Mouse (Mus musculus) hindbrain, embryonic 13.5 days (tissue): Measurements from ENCODE around the gene Gm6793. TPM values are rescaled to one million over a fixed set of nuclear protein-coding genes. Genes with fewer than 3 reads are reported as not detected.

Experiments used
- ATAC-seq: fragments of 200-750 bp; cut with Nextera tagmentation; 2 replicates; pipeline ENCODE4 v1.8.0; 2017; ENCODE audit warnings: moderate TSS enrichment; ENCODE audit not compliant: low FRiP score
- H3K27ac ChIP-seq: fragments of 300-500 bp; sonication (generic); 2 replicates; pipeline ENCODE4 v1.5.1; 2015; ENCODE audit warnings: inconsistent platforms, mild to moderate bottlenecking, moderate library complexity
- H3K27me3 ChIP-seq: fragments of 300-500 bp; sonication (generic); 2 replicates; pipeline ENCODE4 v1.6.1; 2015; ENCODE audit warnings: mild to moderate bottlenecking, inconsistent platforms
- H3K36me3 ChIP-seq: fragments of 300-500 bp; sonication (generic); 2 replicates; pipeline ENCODE4 v1.6.1; 2015; ENCODE audit warnings: mild to moderate bottlenecking, inconsistent platforms
- H3K4me1 ChIP-seq: fragments of 300-500 bp; sonication (generic); replicated peaks from 2 replicates; pipeline ENCODE4 v1.6.1; 2015; ENCODE audit warnings: inconsistent platforms
- H3K4me2 ChIP-seq: fragments of 300-500 bp; sonication (generic); 2 replicates; pipeline ENCODE4 v1.6.1; 2015; ENCODE audit warnings: inconsistent platforms, mild to moderate bottlenecking, moderate library complexity
- H3K4me3 ChIP-seq: fragments of 300-500 bp; sonication (generic); 2 replicates; pipeline ENCODE4 v1.5.1; 2015; ENCODE audit warnings: mild to moderate bottlenecking, inconsistent platforms
- H3K9ac ChIP-seq: fragments of 300-500 bp; sonication (generic); 2 replicates; pipeline ENCODE4 v1.6.1; 2015; ENCODE audit warnings: mild to moderate bottlenecking, inconsistent platforms
- H3K9me3 ChIP-seq: fragments of 300-500 bp; sonication (generic); 2 replicates; pipeline ENCODE4 v1.6.1; 2016; ENCODE audit warnings: inconsistent platforms
- whole genome bisulfite sequencing: fragments of 180-500 bp; shearing (Covaris S2); methylation state at CpG from one replicate; pipeline ENCODE4 v1.1.7; 2015; 5-methylcytosine and 5-hydroxymethylcytosine counted together
- polyA plus RNA-seq: library from polyadenylated mRNA; unstranded; fragments of >200 nt; fragmentation: Nextera tagmentation; extraction: Ambion mirVana; gene quantifications from 2 replicates; pipeline ENCODE4 v1.2.1, GENCODE M21; 2015

Gm6793 gene
- polyA plus RNA-seq, 1 experiment from 2014 or later: 0.82 TPM

DNA sequence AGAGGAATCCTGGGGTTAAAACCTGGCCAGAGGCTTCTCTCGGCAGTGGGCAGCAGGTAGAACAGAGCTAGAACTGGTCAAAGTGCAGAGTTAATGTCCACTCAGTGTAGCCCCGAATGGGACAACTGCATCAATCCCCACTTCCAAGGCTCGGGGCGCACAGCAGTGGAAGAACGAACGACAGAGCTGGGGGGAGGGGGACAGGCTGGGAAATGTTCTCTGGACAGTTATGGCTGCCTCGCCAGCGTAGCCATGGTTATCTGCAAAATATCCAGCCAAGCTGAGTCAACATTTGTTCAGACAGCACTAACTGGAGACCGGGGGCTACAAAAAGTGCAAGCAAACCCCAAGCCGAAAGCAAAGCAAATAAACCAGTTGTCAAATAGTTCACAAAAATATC lies 36.7 kb downstream of the Gm6793 start:
- Histone ChIP-seq H3K4me1 (no peaks in the 10 kb centered on the region), H3K9ac (0 out of 2 replicates have a peak overlapping the region, but pooled peaks have one; percentile 5), H3K36me3 (peaks cover 57% of the 10 kb centered on the region), H3K27ac (no peak overlapping the region), H3K4me2 (no peak overlapping the region), H3K9me3 (no peaks in the 10 kb centered on the region), H3K4me3 (no peak overlapping the region), H3K27me3 (no peaks in the 10 kb centered on the region)
- ATAC-seq: no peak
- WGBS: 80% methylated on average over 10 of the region's 10 CpGs

DNA sequence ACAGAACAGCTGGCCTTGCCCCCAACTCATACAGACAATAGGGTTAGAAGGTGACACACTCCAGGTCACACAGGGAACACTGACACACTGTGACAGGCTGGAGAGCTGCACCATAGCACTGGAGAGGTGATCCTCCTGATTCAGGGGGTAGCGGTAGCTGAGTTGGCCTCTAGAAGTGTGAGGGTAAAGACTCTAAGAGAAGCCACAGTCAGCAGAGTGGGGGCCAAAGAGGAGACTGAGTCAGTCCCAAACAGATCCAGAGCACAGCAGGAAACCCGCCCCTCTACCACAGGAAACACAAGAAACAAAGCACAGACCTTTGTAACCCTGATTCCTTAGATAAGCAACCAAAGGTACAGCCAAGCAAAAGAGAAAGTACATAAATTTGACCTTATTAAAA lies 38.5 kb downstream of the Gm6793 start:
- no peak overlapping the region for H3K4me2 ChIP-seq
- no peak overlapping the region for H3K4me3 ChIP-seq
- no peaks in the 10 kb centered on the region for H3K9me3 ChIP-seq
- H3K36me3 ChIP-seq: peaks cover 56% of the 10 kb centered on the region
- no peak for ATAC-seq
- H3K27ac ChIP-seq: no peak overlapping the region
- H3K9ac ChIP-seq: no peak overlapping the region
- H3K27me3 ChIP-seq: no peaks in the 10 kb centered on the region
- no peaks in the 10 kb centered on the region for H3K4me1 ChIP-seq
- WGBS: 90% methylated on average over 2 of the region's 2 CpGs

DNA sequence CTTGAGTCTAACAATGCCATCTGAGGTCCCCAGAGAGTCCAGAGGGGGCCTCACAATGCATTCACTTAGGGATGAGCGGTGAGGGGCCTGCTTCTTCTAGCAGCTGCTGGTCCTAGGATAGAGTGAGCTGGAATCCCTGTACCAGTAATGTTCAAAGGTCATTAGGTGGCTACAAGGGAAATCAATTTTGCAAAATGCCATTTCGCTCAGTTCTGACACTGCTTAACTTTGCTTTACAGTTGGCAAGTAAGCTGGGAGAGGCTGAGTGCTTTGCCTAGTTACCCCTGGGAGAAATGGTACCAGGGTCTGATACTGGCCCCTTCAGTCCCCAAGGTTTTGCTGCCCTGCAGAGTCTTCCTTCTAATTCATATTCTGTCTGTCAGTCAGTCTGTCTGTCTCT lies 39.1 kb downstream of the Gm6793 start:
- peaks cover 60% of the 10 kb centered on the region for H3K36me3 ChIP-seq
- ATAC-seq: no peak
- no peak overlapping the region for H3K27ac ChIP-seq
- H3K9ac ChIP-seq: no peak overlapping the region
- H3K4me2 ChIP-seq: no peak overlapping the region
- 93% methylated on average over 2 of the region's 2 CpGs for WGBS
- no peaks in the 10 kb centered on the region for H3K4me1 ChIP-seq
- H3K4me3 ChIP-seq: no peak overlapping the region
- no peaks in the 10 kb centered on the region for H3K27me3 ChIP-seq
- H3K9me3 ChIP-seq: no peaks in the 10 kb centered on the region

DNA sequence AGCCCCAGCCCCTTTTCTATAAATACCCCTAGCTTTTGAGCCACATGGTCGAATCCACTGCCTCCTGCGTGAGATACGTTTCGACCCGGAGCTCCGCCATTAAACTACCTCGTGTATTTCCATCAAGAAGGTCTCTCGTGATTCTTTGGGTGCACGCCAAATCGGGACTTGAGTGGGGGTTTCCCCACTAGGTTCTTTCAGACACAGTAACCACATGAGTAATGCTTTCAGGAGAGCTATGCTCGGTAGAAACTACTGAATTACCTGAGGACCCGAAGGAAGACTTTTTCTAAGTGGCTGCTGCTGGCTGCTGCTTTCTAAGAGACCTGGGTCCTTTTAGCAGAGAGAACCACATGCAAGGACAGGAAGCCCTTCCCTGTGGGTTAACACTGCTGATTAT lies 40.7 kb downstream of the Gm6793 start:
- no peaks in the 10 kb centered on the region for H3K9me3 ChIP-seq
- no peaks in the 10 kb centered on the region for H3K4me1 ChIP-seq
- WGBS: 98% methylated on average over 12 of the region's 12 CpGs
- no peak overlapping the region for H3K4me2 ChIP-seq
- no peak overlapping the region for H3K9ac ChIP-seq
- ATAC-seq: no peak
- no peaks in the 10 kb centered on the region for H3K27me3 ChIP-seq
- H3K4me3 ChIP-seq: no peak overlapping the region
- H3K27ac ChIP-seq: no peak overlapping the region
- peaks cover 60% of the 10 kb centered on the region for H3K36me3 ChIP-seq

DNA sequence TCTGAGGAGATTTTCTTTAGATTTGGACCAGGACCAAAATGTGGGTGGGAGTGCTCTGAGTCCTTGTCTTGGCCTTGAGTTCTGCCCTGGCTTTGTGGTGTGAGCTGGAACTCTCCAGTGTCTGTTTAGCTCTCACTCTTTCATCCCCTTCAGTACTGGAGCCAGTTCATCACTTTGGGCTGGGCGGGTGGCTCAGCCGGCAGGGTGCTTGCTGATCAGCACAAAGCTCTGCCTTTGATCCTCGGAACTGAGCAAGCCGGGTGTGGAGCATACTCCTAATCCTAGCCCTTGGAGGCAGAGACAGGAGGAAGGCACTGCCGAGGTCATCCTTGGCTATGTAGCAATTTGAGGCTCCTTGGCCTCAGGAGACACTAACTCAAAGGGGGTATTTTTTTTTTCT lies 45.8 kb downstream of the Gm6793 start:
- Histone ChIP-seq H3K4me2 (no peak overlapping the region), H3K4me3 (no peak overlapping the region), H3K27me3 (no peaks in the 10 kb centered on the region), H3K36me3 (peaks cover 34% of the 10 kb centered on the region), H3K9me3 (no peaks in the 10 kb centered on the region), H3K27ac (no peak overlapping the region), H3K9ac (no peak overlapping the region), H3K4me1 (no peaks in the 10 kb centered on the region)
- 48% methylated on average over 5 of the region's 5 CpGs for WGBS
- ATAC-seq: no peak

DNA sequence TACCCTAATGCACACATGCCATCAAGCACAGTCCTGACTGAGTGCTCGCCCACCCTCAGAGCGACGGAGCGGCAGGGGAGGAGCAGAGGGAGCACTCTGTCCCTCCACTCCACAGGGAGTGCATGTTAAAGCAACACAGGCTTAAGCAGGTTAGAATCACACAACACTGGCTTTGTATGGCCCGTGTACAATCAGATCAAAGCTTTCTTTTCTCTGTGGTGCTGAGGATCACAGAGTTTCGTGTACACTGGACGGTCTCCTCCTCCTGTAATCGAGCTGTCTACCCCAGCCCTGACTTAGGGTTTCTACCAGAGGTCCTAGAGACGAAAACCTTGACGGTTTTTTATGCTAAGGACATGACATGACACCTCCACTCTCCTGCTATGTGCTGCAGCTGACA lies 46.3 kb downstream of the Gm6793 start:
- H3K27me3 ChIP-seq: no peaks in the 10 kb centered on the region
- no peak overlapping the region for H3K4me3 ChIP-seq
- no peak overlapping the region for H3K27ac ChIP-seq
- peaks cover 32% of the 10 kb centered on the region for H3K36me3 ChIP-seq
- no peak for ATAC-seq
- H3K4me1 ChIP-seq: no peaks in the 10 kb centered on the region
- WGBS: 90% methylated on average over 10 of the region's 10 CpGs
- H3K4me2 ChIP-seq: no peak overlapping the region
- H3K9me3 ChIP-seq: no peaks in the 10 kb centered on the region
- no peak overlapping the region for H3K9ac ChIP-seq

DNA sequence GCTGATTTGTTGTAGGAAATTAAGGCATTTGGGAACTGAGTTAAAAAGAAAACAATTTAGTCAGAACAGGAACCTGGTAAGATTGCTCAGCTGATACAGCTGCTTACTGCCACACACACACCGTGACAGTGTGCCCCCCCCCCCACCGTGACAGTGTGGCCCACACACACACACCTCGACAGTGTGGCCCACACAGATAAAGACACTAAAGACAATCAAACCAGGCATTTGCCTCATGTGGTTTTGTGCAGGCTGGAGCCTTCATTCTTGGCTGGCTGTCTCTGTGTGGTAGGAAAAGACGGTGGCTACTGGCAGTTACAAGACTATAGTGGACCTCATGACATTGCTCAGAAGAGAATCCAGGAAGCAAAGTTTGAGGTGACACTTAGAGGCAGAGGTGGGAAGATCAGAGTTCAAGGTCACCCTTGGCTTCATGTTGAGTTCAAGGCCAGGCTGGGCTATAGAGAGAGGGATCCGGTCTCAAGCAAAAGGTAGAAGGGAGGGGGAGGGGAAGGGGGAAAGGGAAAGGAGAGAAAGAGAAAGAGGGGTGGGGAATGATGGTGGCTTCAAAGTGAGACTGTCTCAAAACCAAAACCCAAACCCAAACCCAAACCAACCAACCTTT lies 47.5 kb downstream of the Gm6793 start:
- H3K27ac ChIP-seq: no peak overlapping the region
- 87% methylated on average over 5 of the region's 5 CpGs for WGBS
- no peak for ATAC-seq
- peaks cover 29% of the 10 kb centered on the region for H3K36me3 ChIP-seq
- H3K4me3 ChIP-seq: no peak overlapping the region
- peaks cover 2% of the 10 kb centered on the region; the same call in 1 of the 2 replicates for H3K4me1 ChIP-seq
- no peaks in the 10 kb centered on the region for H3K9me3 ChIP-seq
- no peak overlapping the region for H3K9ac ChIP-seq
- H3K4me2 ChIP-seq: no peak overlapping the region
- no peaks in the 10 kb centered on the region for H3K27me3 ChIP-seq

DNA sequence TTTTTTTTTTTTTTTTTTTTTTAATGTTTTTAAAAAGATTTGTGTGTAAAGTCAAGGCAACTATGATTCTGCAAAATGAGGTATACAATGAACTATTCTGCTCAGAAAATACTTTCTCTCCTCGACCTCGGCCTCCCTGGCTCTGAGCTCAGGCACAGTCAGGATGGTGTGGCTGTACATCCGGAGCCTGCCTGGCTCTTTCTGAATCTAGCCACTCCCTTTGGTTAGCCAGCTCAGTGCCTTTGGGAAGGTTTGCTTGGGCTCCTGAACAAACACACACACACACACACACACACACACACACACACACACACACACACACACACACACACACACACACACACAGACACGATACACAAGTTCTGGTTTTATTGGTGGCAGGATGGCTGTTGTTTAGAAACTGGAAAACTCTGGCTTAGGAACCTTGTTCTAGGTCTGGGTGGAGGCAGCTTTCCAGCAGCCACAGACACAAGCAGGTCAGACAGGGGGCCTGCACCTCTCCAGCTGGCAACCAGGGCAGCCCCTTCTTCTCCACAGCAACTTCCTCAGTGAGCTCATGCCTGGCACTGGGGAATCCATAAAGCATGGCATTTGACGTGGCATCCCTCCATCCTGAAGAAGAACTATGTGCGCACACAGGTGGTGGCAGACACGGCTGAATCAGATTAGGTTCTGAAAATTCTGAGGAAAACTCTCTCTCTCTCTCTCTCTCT lies 49.8 kb downstream of the Gm6793 start:
- peaks cover 20% of the 10 kb centered on the region for H3K36me3 ChIP-seq
- no peaks in the 10 kb centered on the region for H3K9me3 ChIP-seq
- H3K4me1 ChIP-seq: peaks cover 2% of the 10 kb centered on the region; the same call in 1 of the 2 replicates
- 74% methylated on average over 7 of the region's 7 CpGs for WGBS
- H3K9ac ChIP-seq: no peak overlapping the region
- H3K27ac ChIP-seq: no peak overlapping the region
- H3K4me3 ChIP-seq: no peak overlapping the region
- H3K4me2 ChIP-seq: no peak overlapping the region
- no peak for ATAC-seq
- no peaks in the 10 kb centered on the region for H3K27me3 ChIP-seq

DNA sequence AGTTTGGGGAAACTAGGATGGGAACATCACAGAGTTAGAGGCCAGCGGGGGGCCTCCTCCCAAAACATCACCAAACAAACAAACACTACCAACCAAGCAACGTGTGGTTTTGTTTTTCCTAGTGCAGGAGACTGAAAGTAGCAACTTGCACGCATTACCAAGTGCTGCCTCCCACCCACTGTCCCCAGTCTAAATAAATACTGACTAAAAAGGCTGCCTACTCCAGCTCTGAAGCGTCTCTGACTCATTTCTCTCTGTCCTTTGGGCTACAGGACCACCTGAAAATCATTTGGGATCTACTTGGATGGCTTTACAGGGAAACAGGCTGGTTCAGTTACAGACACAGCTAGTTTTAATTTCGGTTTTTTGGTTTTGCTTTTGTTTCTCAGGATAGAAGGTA lies 50.5 kb downstream of the Gm6793 start:
- no peak overlapping the region for H3K4me2 ChIP-seq
- no peak for ATAC-seq

DNA sequence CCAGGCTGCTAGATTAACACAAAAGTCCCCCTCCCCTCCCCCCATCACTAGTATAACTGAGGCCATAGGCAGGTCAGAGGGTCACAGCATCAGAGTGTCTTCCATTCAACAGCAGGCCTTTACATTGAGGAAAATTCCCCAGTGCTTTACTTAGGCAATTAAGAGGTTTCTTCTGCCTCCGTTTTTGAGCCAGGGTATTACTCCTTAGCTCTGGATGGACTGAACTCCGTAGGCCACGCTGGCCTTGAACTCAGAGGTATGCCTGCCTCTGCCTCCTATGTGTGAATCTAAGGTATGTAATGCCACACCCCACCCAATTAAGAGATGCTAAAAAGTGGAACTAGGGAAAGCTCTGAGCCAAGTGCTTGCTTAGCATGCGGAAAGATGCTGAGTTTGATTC lies 51.3 kb downstream of the Gm6793 start:
- H3K27ac ChIP-seq: no peak overlapping the region
- H3K4me1 ChIP-seq: peaks cover 2% of the 10 kb centered on the region; the same call in 1 of the 2 replicates
- no peaks in the 10 kb centered on the region for H3K27me3 ChIP-seq
- no peak overlapping the region for H3K4me2 ChIP-seq
- H3K36me3 ChIP-seq: peaks cover 23% of the 10 kb centered on the region
- no peaks in the 10 kb centered on the region for H3K9me3 ChIP-seq
- WGBS: 74% methylated on average over 4 of the region's 4 CpGs
- H3K4me3 ChIP-seq: no peak overlapping the region
- ATAC-seq: no peak
- H3K9ac ChIP-seq: no peak overlapping the region

More for the DNA sequence above, 50.5 kb downstream of the Gm6793 start:
- Histone ChIP-seq H3K4me3 (no peak overlapping the region), H3K4me1 (peaks cover 2% of the 10 kb centered on the region; the same call in 1 of the 2 replicates), H3K27ac (no peak overlapping the region), H3K27me3 (no peaks in the 10 kb centered on the region), H3K9ac (no peak overlapping the region), H3K36me3 (peaks cover 20% of the 10 kb centered on the region), H3K9me3 (no peaks in the 10 kb centered on the region)
- WGBS: 71% methylated on average over 5 of the region's 5 CpGs

Other genes starting within 250 kb of the Gm6793 start
- gene Cfdp1, start 160.7 kb downstream of the Gm6793 start, polyA plus RNA-seq: 196 and 199 TPM in 2 replicates
- gene Tmem170, start 138.3 kb downstream of the Gm6793 start, polyA plus RNA-seq: 5.7 and 5.9 TPM in 2 replicates
- 4.7 and 4.9 TPM in 2 replicates for gene Chst5, start 104.6 kb downstream of the Gm6793 start, polyA plus RNA-seq
- 16.8 and 17.6 TPM in 2 replicates for gene Tmem231, start 81.2 kb downstream of the Gm6793 start, polyA plus RNA-seq
- gene Gabarapl2, start 74.3 kb downstream of the Gm6793 start, polyA plus RNA-seq: 472 and 492 TPM in 2 replicates
- gene Adat1, start 22.7 kb downstream of the Gm6793 start, polyA plus RNA-seq: 8.1 and 8.5 TPM in 2 replicates
- gene Kars, start 3.7 kb downstream of the Gm6793 start, polyA plus RNA-seq: 171 and 172 TPM in 2 replicates
- 56.4 and 58.0 TPM in 2 replicates for gene Terf2ip, start 3.6 kb downstream of the Gm6793 start, polyA plus RNA-seq